Mouse (Mus musculus) Patski (cell line): Measurements from ENCODE around the gene Dbx1. TPM values are rescaled to one million over a fixed set of nuclear protein-coding genes. Genes with fewer than 3 reads are reported as not detected.
A peak's percentile ranks its signal among the peaks of the same experiment; 100 is the strongest.

Experiments used
- ATAC-seq: fragments of 100-300 bp; one replicate; pipeline ENCODE4 v1.8.0; 2021
- CTCF ChIA-PET: fragments of 350-600 bp; sonication (Branson Sonifier 250); formaldehyde crosslinking; loops from one replicate; lab custom pipeline; 2022; ENCODE audit warnings: inconsistent platforms; lab: Charles Lee
- POLR2A ChIA-PET: fragments of 350-600 bp; sonication (Branson Sonifier 250); formaldehyde crosslinking; loops from one replicate; lab custom pipeline; 2022; ENCODE audit warnings: antibody characterized with exemption, inconsistent platforms; lab: Charles Lee
- DNase-seq: peaks from one replicate; pipeline ENCODE4 v3.0.0-alpha.2; 2011; ENCODE audit warnings: low read depth, low spot score
- H3K27me3 ChIP-seq: fragments of 371-371 bp; one replicate; pipeline ENCODE4 v1.5.1; 2021
- CTCF ChIP-seq: fragments of 100-300 bp; IDR thresholded peaks from one replicate; pipeline ENCODE4 v1.5.1; 2021
- in situ Hi-C: fragments of 300-500 bp; cut with MboI; formaldehyde crosslinking; loops from 3 replicates; pipeline ENCODE4 v1.11.1; 2018; ENCODE audit warnings: low pct_unique_long_range_greater_than_20kb, mixed read lengths
- polyA plus RNA-seq: library from polyadenylated mRNA; unstranded; gene quantifications from one replicate; pipeline ENCODE4 v1.2.3, GENCODE M21; 2021

Gene Dbx1
- polyA plus RNA-seq, 1 experiment from 2014 or later, result not detected

DNA sequence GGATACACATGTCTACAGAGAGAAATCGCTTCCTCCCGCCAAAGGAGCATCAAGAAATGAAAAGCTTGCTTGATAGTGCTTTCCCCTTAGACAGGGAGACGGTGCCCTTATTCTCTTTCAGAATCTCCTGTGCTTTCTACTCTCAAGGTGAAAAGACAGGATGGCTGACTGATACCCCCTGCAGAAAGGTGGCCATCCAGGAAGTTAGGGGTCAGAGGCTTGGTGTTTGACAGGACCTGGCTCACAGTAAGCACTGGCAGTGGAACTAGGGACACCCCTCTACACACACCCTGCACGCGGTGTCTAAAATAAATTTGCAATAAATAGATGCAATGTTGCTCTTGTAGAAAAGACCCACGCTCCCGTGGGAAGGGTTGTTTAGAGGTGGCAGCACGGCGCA, 4.8 kb downstream of the Dbx1 start:
- DNase-seq (no peak), ATAC-seq (no peak)
- TF ChIP-seq CTCF, result no peak
- POLR2A ChIA-PET, result no interaction called here
- in situ Hi-C loops, result no loop called here
- CTCF ChIA-PET, result interaction anchor here (1.1 kb wide), 1 partner anchor 124 kb away, joined by 4 read pairs; no protein-coding TSS in a partner anchor
- peaks cover 10% of the 10 kb centered on the region for H3K27me3 ChIP-seq

DNA sequence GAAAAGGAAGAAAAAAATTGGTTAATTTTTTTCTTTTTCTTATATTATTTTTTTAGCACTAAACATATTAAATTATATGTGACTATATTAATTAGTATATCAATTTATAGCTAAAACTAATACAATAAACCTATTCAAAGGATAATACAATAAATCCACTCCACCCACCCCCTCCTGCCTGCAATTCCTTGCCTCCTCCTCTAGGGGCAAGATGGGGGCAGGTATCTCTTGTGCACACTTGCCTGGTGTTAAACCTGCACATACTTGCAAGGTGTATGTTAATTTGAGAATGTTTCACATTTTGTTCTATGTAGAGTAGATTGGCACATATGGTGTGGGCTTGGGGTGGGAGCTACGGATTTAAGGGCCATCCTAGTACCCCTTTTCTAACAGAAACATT, 16.5 kb downstream of the Dbx1 start:
- ATAC-seq, result no peak
- DNase-seq, result no peak
- ChIA-PET CTCF (interaction anchor here (0.9 to 8.8 kb wide), 3 partner anchors 18 to 133 kb away, joined by 3 to 178 read pairs (median 3); no protein-coding TSS in a partner anchor), POLR2A (no interaction called here)
- in situ Hi-C loops, result no loop called here
- TF ChIP-seq CTCF, result peak; percentile 29
- peaks cover 5% of the 10 kb centered on the region for H3K27me3 ChIP-seq

DNA sequence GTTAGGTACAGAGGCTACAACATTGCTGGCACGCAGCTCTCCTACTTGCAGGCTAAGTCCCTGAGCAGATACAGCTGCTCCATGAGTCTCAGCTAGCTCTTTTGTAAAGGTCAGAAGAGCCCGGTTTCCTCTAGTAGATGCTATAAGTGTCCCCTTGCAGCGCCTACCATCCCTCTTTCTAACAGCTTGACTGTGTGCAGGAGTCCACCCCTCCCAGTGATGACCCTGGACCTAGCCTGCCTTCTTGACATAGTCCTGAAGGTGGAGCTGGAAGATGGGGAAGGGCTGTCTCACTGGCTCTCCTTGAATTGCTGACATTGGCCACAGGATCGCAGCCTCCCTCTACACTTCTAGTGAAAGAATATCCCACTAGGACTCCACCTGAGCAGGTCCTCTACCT, 19.6 kb downstream of the Dbx1 start:
- ChIA-PET CTCF (interaction anchor here (0.8 to 8.8 kb wide), 25 partner anchors 8 to 314 kb away, joined by 3 to 178 read pairs (median 5); partner anchors contain the start of gene Htatip2), POLR2A (interaction anchor here (0.6 kb wide), 1 partner anchor 612 kb away, joined by 3 read pairs; no protein-coding TSS in a partner anchor)
- DNase-seq (no peak), ATAC-seq (no peak)
- no peaks in the 10 kb centered on the region for H3K27me3 ChIP-seq
- TF ChIP-seq CTCF, result no peak
- in situ Hi-C loops, result loop anchor here (5.0 kb wide), 1 partner anchor 305 kb away; no protein-coding TSS in a partner anchor

DNA sequence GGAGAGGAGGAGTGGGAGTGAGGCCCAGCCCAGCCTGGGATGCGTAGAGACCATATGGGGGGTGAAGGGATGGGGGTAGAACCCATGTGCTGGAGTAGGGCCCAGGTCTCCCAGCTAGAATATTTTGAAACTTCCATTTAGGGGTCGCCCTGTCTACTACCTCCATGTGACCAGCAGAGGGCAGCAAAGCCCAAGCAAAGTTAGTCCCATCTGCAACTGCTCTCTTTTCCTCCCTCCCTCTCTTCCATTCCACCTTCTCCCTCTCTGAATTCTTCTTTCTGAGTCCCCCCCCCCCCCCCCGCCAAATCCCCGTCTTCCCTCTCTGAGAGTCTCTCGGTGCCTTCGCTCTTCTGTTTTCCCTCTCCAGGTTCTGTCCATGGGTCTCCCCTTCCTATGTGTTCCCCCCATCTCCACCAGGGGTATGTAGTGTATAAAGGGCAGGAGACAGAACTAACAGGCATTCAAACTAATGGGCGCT, 20.4 kb downstream of the Dbx1 start:
- ATAC-seq, result peak; percentile 65
- TF ChIP-seq CTCF, result peak; percentile 68
- no peaks in the 10 kb centered on the region for H3K27me3 ChIP-seq
- in situ Hi-C loops, result loop anchor here (5.0 kb wide), 1 partner anchor 306 kb away; no protein-coding TSS in a partner anchor
- POLR2A ChIA-PET, result interaction anchor here (0.6 to 1.5 kb wide), 2 partner anchors 14 to 613 kb away, joined by 3 read pairs; no protein-coding TSS in a partner anchor
- no peak for DNase-seq
- CTCF ChIA-PET, result interaction anchor here (0.8 to 8.8 kb wide), 28 partner anchors 8 to 315 kb away, joined by 3 to 178 read pairs (median 5); partner anchors contain the start of gene Htatip2

DNA sequence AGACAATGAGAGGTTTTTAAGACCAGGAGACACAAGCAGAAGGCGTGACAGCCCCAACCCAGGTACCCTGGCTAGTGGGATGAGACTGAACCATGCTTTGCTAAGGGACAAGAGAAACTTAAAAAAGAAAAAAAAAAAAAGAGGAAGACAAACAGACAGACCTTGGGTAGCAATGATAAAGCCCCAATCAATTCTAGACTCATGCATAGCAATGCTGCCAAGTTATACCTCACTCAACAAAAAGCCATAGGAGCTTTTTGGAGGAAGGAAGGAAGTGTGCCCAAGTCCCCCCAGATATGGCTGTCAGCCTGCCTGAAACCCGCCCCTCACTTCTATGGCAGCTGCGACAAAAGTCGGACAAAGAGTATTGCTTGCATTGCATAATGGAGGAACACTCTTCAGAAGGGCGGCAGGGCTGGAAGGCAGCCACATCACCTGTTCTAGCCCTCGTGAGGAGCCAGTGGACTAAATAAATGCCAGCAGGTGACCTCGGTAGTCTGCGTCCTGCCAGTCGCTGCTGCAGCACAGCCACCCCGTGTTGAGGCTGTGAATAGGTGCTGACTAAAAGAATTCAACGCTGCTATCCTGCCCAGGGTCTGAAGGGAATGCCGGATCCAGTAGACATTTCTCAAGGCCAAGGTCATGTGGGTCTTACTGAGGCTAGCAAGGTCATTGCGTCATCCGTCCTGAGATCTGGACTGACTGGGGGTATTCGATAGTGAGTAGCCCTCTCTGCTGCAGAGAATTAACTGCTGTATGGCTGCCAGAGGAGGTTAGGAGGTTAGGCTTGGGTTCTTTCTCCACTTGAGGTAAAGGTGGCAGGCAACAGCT, 31.5 kb downstream of the Dbx1 start:
- DNase-seq, result no peak
- ChIA-PET POLR2A (interaction anchor here (0.6 kb wide), 1 partner anchor 657 kb away, joined by 5 read pairs; no protein-coding TSS in a partner anchor), CTCF (interaction anchor here (1.0 to 1.7 kb wide), 3 partner anchors 9 to 148 kb away, joined by 3 to 4 read pairs (median 3); no protein-coding TSS in a partner anchor)
- ATAC-seq, result no peak
- H3K27me3 ChIP-seq, result no peaks in the 10 kb centered on the region
- no peak for TF ChIP-seq CTCF
- in situ Hi-C loops, result loop anchor here (5.0 kb wide), 1 partner anchor 113 kb away; no protein-coding TSS in a partner anchor

DNA sequence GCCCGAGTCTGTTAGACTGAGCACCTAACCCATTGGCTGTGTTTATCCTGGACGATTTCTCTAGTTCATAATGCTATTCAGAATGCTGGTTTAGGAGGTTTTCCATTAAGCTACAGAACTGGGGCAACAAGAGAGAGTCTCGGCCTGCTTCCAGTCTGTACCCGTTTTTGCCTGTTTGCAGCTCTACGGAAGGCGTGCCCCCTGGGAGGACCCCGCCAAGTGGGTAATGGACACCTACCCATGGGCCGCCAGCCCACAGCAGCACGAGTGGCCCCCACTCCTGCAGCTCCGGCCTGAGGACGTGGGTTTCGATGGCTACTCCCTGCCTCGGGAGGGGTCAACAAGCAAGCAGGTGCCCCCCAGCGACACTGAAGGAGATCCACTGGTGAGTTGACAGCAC, 32.4 kb downstream of the Dbx1 start:
- ChIA-PET CTCF (interaction anchor here (1.7 to 3.5 kb wide), 2 partner anchors 12 to 149 kb away, joined by 3 to 15 read pairs; no protein-coding TSS in a partner anchor), POLR2A (interaction anchor here (1.1 kb wide), 1 partner anchor 128 kb away, joined by 4 read pairs; no protein-coding TSS in a partner anchor)
- no peak for DNase-seq
- H3K27me3 ChIP-seq, result no peaks in the 10 kb centered on the region
- no peak for TF ChIP-seq CTCF
- in situ Hi-C loops, result loop anchor here (5.0 kb wide), 1 partner anchor 112 kb away; no protein-coding TSS in a partner anchor
- ATAC-seq, result no peak

DNA sequence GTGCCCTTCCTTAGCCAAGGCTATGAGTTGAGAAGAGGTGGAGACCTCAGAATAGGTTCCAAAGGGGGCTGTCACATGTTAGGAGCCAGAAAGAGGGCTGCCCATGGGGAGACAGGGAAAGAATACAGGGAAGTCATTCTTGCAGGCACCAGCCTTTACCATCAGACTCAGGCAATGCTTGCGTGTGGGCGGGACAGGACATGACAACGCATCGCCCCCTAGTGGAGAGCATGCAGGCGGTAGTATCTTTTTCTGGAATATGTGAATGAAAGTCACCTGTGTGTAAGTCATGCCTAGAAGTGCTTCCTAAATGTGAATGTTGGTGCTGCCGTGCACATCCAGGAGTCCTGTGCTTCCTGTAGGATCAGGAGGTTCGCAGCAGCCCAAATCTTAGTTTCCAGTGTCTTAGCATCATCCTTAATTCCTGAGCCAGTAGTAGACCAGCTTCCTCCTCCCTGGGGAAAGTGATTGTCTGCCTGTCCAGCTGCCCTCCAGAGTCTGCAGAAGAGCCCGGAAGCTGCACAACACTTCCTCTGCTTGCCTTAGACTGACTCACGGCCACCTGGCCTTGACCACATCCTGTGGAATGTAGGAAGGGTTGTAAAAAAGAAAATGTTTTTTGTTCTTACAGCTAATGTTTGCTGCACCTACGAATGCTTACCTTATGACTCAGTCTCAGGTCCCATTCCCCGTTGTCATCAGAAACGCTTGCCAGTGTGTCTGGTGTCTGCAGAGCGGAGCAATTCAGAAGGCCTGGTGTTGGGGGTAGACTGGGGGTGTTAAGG, 35.3 kb downstream of the Dbx1 start:
- in situ Hi-C loops, result loop anchor here (5.0 kb wide), 1 partner anchor 109 kb away; no protein-coding TSS in a partner anchor
- CTCF ChIA-PET, result interaction anchor here (0.8 to 5.0 kb wide), 14 partner anchors 10 to 154 kb away, joined by 3 to 22 read pairs (median 4); no protein-coding TSS in a partner anchor
- ATAC-seq (peak; percentile 93), DNase-seq (peak; percentile 57)
- peak; percentile 92 for TF ChIP-seq CTCF
- POLR2A ChIA-PET, result interaction anchor here (0.5 to 0.6 kb wide), 3 partner anchors 11 to 99 kb away, joined by 3 to 4 read pairs (median 3); no protein-coding TSS in a partner anchor
- no peaks in the 10 kb centered on the region for H3K27me3 ChIP-seq

DNA sequence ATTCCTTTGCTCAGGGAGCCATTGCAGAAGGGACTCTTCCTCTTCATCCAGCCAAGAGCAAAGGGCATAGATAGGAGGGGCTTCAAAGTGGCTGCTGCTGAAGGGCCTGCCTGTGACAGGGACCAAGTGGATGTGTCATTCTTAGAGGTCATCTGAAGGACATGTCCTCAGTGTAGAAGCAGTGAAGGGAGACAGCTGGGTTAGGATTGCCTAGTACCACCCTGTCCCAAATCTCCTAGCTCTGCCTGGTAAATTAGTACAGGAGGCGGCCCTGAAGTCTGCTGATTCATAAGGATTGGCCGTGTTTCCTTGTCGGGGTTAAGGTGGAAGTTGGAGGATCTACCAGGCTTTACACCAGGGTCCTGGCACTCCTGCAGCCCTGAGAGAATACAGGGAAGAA, 36.7 kb downstream of the Dbx1 start:
- no peak for ATAC-seq
- no peak for DNase-seq

DNA sequence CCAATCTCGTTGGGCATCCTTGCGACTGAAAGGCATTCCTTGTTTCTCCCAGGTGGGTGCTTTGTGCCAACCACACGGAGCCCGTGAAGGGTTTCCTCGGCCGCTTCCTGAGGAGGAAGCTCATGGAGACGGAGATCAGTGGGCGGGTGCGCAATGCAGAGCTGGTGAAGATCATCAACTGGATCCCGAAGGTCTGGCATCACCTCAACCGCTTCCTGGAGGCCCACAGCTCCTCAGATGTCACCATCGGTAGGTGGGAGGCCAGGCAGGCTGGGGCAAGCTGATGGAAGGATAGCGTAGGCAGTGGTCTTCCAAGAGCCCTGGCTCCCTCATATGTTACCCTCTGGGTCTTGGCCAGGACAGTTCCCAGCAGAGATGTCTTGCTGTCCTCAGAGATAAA, 38.4 kb downstream of the Dbx1 start:
- ATAC-seq (no peak), DNase-seq (no peak)
- H3K27me3 ChIP-seq, result no peaks in the 10 kb centered on the region
- in situ Hi-C loops, result loop anchor here (25.0 kb wide), 1 partner anchor 461 kb away; no protein-coding TSS in a partner anchor
- TF ChIP-seq CTCF, result no peak
- ChIA-PET CTCF (interaction anchor here (1.7 kb wide), 1 partner anchor 42 kb away, joined by 3 read pairs; no protein-coding TSS in a partner anchor), POLR2A (no interaction called here)

More for the DNA sequence above, 36.7 kb downstream of the Dbx1 start:
- H3K27me3 ChIP-seq, result no peaks in the 10 kb centered on the region
- in situ Hi-C loops, result loop anchor here (5.0 to 25.0 kb wide), 2 partner anchors 108 to 463 kb away; no protein-coding TSS in a partner anchor
- CTCF ChIA-PET, result interaction anchor here (0.7 to 5.0 kb wide), 5 partner anchors 13 to 155 kb away, joined by 3 to 22 read pairs (median 8); no protein-coding TSS in a partner anchor
- TF ChIP-seq CTCF, result no peak
- POLR2A ChIA-PET, result no interaction called here
